10 mouse cellular contexts compared by ENCODE assay signal in genomic region chr8:93907987-93908441, GRCm38 (mm10).
A peak's percentile ranks its signal among the peaks of the same experiment; 100 is the strongest.
DNase-seq lines count a peak whose midpoint lies in the region; ATAC-seq lines count a peak whose summit lies in the region.
"Had no signal": no experiment of that assay in that cellular context is flagged by ENCODE, and none has a peak within 500 bp of the region (broad histone marks: within the 10 kb centered on the region; RNA-seq: fewer than 3 reads in every experiment).

No protein-coding gene starts in this region.

- H3K36me3 ChIP-seq in forebrain, embryonic 11.5 days (ENCODE audit: control insufficient read depth, insufficient read depth, low read length): peaks cover 2% of the 10 kb centered on the region; the same call in 1 of the 2 replicates
- H3K36me3 ChIP-seq in midbrain, embryonic 11.5 days (ENCODE audit: control insufficient read depth, insufficient read depth, low read length): no peaks in the 10 kb centered on the region

- H3K4me3 ChIP-seq in forebrain, embryonic 11.5 days (ENCODE audit: low read depth, low read length): no peak overlapping the region
- H3K4me3 ChIP-seq in midbrain, embryonic 11.5 days (ENCODE audit: low read depth, low read length): no peak overlapping the region

- peak overlapping the region; percentile 37; the same call in 1 of the 2 replicates for H3K9ac ChIP-seq in forebrain, embryonic 11.5 days (ENCODE audit: low read length)
- peak overlapping the region; percentile 33 for H3K9ac ChIP-seq in midbrain, embryonic 11.5 days (ENCODE audit: low read length)

- peak; percentile 49; the same call in 1 of the 2 replicates for ATAC-seq in forebrain, embryonic 11.5 days (replicated peaks; ENCODE audit: low FRiP score)
- ATAC-seq in midbrain, embryonic 11.5 days (ENCODE audit: low FRiP score): peak; percentile 52; the same call in 1 of the 2 replicates
- ATAC-seq: inflammation-experienced regulatory T-cells, adult 6 months had no signal

- 40% methylated on average over 5 of the region's 5 CpGs for WGBS in forebrain, embryonic 11.5 days
- WGBS in midbrain, embryonic 11.5 days: 53% methylated on average over 5 of the region's 5 CpGs

- no peaks in the 10 kb centered on the region for H3K9me3 ChIP-seq in forebrain, embryonic 11.5 days (ENCODE audit: control insufficient read depth, low read length)
- no peaks in the 10 kb centered on the region for H3K9me3 ChIP-seq in midbrain, embryonic 11.5 days (ENCODE audit: control insufficient read depth, low read length)

- peak overlapping the region; percentile 41; the same call in 1 of the 2 replicates for H3K27ac ChIP-seq in forebrain, embryonic 11.5 days (ENCODE audit: low read depth, low read length)
- no peak overlapping the region; the same call in 1 of the 2 replicates for H3K27ac ChIP-seq in midbrain, embryonic 11.5 days (ENCODE audit: low read depth, low read length)

- H3K4me1 ChIP-seq in forebrain, embryonic 11.5 days (replicated peaks; ENCODE audit: control insufficient read depth, insufficient read depth, low read length): peaks cover 13% of the 10 kb centered on the region
- H3K4me1 ChIP-seq in midbrain, embryonic 11.5 days (ENCODE audit: control insufficient read depth, insufficient read depth, low read length): peaks cover 12% of the 10 kb centered on the region

- DNase-seq in layer of hippocampus, adult 11-12 months (ENCODE audit: low spot score): peak; percentile 66
- DNase-seq in layer of hippocampus, postnatal 36 days: no peak
- peak; percentile 72 for DNase-seq in cerebellum, adult 9-11 months
- DNase-seq in forebrain, embryonic 11.5 days (ENCODE audit: low spot score): no peak
- DNase-seq in midbrain, embryonic 11.5 days (ENCODE audit: low spot score, missing footprints): no peak
- no peak for DNase-seq in lung, postnatal 36 days
- DNase-seq in adrenal gland, adult 8-10 months: no peak
- DNase-seq in gastrocnemius, postnatal 25 days: no peak
- DNase-seq: thymus, adult 2 months had no signal

- H3K4me2 ChIP-seq in forebrain, embryonic 11.5 days (ENCODE audit: low read depth, low read length, severe bottlenecking): no peak overlapping the region
- H3K4me2 ChIP-seq in midbrain, embryonic 11.5 days: no peak overlapping the region

- H3K27me3 ChIP-seq in forebrain, embryonic 11.5 days (ENCODE audit: control insufficient read depth, insufficient read depth, low read length): no peaks in the 10 kb centered on the region
- H3K27me3 ChIP-seq in midbrain, embryonic 11.5 days (ENCODE audit: control insufficient read depth, insufficient read depth, low read length): no peaks in the 10 kb centered on the region

Comparison
In these comparisons a context has a peak if more than half of its experiments do, and no peak if none do; other contexts are left out.
1. DNase-seq: peak in layer of hippocampus, adult 11-12 months (single experiment) and cerebellum, adult 9-11 months (single experiment); none in layer of hippocampus, postnatal 36 days (0 of 2), forebrain, embryonic 11.5 days (single experiment), midbrain, embryonic 11.5 days (single experiment), lung, postnatal 36 days (single experiment), adrenal gland, adult 8-10 months (single experiment) and gastrocnemius, postnatal 25 days (single experiment).